Mouse (Mus musculus) retina, postnatal 7 days (tissue): ENCODE results near the gene Masp2.

ENCODE experiments used
- DNase-seq: peaks from one replicate; pipeline ENCODE4 v3.0.0-alpha.2; 2012; ENCODE audit warnings: low read depth, low spot score

Masp2 gene

DNA sequence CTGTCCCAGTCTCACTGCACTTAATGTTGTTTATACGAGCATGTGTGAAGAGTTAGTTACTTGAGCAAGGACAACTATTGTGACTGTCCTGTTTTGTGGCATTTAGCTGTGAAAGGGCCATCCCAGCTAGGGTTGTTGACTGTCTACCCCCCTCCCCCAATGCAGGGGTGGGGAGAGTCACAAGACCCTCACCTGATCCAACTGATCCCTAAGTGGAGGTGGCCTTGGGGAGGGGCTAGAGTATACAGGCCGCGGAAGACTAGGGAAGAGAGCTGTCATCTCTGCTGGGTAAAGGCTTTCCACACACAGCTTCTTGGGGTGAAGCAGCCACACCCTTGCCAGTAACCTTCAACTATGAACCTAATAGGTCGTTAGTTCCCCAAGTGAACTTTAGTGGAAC lies 2.0 kb upstream of the Masp2 start:
- no peak for DNase-seq

GRCm38 (mm10) chr4:148601871-148602270 lies 483 bp upstream of the Masp2 start:
- no peak for DNase-seq

GRCm38 (mm10) chr4:148603376-148604139 lies 1.2 kb downstream of the Masp2 start:
- no peak for DNase-seq

DNA sequence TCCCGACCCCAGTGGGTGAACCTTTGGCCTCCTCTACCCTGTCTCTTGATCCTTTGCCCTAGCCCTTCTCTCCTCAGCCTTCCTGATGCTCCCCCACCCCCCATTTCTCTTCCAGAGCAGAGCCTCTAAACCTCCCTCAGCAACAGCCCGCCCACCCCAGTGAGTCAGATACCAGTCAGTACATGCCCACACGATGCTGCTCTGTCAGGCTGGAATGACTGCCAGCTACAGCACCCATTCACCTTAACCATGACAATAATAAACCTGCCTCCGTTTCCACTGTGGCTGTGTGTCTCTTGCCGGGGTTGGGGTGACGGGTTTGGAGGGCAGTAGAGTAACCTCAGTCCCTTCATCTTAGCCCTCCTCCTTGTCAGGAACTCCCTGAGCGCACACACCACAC lies 1.8 kb downstream of the Masp2 start:
- no peak for DNase-seq

DNA sequence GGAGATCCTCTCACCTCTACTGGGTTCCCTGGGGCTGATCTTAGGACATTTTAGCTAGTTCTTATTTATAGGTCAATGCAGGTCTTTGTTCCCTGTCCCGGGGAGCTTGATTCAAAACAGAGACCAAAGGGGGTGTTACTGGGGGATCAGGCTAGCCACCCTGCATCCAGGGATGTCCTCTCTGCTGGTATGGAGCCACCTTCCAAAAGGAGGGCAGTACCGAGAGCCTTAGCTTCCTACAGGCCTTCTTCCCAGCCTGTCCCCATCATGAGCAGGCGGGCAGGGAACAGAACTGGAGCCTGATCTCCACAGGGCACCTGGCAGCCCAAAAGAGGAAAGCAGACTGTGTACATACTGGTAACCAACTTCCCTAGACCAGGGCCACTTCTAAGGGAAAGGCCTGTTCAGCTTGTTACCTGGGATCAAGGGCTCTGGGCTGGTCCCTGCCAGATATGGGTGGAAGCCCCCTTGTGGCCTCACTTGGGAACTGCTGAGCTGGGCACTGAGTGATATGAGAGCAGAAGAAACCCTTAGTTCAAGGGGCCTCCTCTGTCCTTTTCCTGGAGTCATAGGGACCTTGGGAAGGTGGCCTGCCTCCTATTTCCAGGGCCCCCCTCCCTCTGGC lies 2.3 kb downstream of the Masp2 start:
- DNase-seq, result peak; percentile 50

DNA sequence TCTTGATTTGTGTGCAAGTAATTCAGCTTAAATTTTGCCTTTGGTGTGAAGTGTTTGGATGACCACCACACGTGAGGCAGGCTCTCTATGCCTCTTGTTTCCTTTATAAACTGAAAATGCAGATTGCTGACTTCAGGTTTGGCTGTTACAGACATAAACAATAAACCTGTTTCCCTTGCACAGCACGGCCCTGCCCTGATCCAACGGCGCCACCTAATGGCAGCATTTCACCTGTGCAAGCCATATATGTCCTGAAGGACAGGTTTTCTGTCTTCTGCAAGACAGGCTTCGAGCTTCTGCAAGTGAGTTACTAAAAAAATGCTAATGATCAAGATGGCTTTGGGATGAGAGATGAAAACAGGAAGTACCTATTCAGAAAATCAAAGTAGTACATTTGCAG lies 5.4 kb downstream of the Masp2 start:
- peak; percentile 44 for DNase-seq

GRCm38 (mm10) chr4:148609805-148610204 lies 7.5 kb downstream of the Masp2 start:
- no peak for DNase-seq

GRCm38 (mm10) chr4:148610631-148611364 lies 8.4 kb downstream of the Masp2 start:
- DNase-seq, result no peak

- no peak for DNase-seq
These were observed 10.2 kb downstream of the Masp2 start for GRCm38 (mm10) chr4:148612557-148612956.

GRCm38 (mm10) chr4:148613738-148614137 lies 11.4 kb downstream of the Masp2 start:
- no peak for DNase-seq

DNA sequence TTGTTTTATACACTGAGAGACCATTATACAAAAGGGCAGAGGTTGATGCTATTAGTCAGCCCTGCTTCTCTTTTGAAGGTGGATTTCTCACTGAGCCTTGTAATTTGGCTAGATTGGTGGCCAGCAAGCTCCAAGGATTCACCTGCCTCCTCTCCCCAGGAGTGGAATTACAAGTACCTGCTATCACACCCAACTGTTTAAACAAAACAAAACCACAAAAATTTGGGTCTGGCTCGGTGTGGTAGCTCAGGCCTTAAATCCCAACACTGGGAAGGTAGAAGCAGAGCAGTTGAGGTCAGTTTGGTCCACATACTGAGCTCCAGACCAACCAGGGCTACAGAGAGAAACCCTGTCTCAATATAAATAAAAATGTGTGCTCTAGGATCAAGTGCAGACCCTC lies 17.5 kb downstream of the Masp2 start:
- no peak for DNase-seq

DNA sequence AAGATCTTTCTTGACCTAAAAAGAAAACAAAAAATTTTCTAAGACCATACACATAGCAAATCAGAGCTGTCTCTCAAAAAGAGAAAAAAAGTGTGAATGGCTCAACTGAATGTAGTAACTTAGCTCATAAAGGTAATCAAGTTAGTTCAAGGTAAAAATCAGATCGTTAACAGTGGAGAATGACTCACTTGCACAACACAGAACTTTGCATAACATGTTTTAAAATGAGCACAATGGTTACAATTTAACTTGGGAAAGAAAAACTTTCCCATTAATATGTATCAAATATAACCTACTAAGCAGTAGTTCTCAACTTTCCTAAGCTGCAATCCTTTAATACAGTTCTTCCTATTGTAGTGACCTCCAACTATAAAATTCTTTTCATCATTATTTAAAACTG lies 18.4 kb downstream of the Masp2 start:
- DNase-seq, result no peak

DNA sequence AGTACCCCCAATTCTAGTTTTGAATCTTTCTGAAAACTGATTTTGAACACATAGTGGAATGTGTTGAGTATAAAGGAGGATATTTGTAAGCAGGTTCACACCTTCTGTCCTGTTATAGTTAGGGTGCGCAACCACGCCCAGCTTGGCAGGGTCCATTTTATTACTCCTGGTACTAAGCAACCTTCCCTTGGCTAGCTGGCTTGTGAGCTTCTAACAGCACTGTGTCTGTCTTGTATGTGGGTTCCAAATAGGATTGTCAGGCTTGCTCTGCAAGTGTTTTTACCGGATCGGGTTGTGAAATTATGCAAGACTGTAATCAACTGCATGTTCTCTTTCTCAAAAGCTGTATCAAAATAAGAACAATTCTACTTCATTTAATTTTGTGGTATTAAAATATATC lies 20.1 kb downstream of the Masp2 start:
- no peak for DNase-seq

GRCm38 (mm10) chr4:148623609-148624008 lies 21.3 kb downstream of the Masp2 start:
- no peak for DNase-seq

- no peak for DNase-seq
These were observed 22.7 kb downstream of the Masp2 start for GRCm38 (mm10) chr4:148625010-148625409.

- no peak for DNase-seq
These were observed 23.6 kb downstream of the Masp2 start for GRCm38 (mm10) chr4:148625756-148626622.

GRCm38 (mm10) chr4:148626623-148627185 lies 24.4 kb downstream of the Masp2 start, which contains the start of gene Tardbp:
Gene Tardbp (minus strand): TSS chr4:148627019.
- DNase-seq, result peak; percentile 91

DNA sequence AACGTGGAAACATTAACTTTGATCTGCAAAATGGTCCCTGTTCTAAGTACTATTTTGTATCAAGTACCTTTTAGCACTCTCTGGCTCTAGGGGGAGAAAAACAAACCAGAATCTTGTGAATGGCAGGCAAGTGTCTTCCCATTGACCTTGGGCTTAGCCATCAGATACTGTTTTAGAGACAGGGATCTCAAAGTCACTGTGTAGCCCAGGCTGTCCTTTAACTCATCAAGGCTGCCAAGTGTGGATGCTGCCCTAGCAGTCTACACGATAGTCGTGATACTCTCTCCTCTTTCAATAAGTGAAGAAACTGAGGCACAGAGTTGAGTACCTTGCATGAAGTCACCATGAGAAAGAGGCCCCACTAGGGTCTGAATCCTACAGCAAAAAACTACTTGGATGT lies 24.9 kb downstream of the Masp2 start:
- DNase-seq, result no peak

DNA sequence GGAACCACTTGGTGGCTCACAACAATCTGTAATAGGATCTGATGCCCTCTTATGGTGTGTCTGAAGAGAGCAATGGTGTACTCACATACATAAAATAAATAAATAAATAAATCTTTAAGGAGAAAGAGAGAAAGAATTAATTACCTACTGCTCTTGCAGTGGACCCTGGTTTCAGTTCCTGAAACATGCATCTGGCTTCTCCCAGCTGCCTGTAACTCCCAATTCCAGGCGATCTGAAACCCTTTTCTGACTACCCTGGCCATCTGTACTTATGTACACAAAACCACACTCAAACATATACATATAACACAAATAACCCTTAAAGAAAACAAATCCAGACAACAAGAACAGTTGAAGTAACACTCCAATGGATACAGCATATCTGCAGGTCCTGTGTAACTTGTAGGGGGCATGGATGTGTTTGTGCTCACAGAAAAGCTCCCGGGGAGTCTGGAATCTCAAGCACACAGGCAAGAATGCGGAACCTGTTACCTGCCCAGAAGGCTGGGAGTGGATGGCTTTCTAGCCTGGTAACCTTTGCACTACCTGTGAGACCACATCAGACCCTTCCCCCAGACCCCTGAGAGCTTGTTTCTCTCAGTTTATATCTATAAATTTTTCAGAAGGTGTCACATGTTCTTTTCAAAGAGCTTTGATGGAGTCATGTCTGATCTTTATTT lies 29.8 kb downstream of the Masp2 start:
- DNase-seq, result no peak

DNA sequence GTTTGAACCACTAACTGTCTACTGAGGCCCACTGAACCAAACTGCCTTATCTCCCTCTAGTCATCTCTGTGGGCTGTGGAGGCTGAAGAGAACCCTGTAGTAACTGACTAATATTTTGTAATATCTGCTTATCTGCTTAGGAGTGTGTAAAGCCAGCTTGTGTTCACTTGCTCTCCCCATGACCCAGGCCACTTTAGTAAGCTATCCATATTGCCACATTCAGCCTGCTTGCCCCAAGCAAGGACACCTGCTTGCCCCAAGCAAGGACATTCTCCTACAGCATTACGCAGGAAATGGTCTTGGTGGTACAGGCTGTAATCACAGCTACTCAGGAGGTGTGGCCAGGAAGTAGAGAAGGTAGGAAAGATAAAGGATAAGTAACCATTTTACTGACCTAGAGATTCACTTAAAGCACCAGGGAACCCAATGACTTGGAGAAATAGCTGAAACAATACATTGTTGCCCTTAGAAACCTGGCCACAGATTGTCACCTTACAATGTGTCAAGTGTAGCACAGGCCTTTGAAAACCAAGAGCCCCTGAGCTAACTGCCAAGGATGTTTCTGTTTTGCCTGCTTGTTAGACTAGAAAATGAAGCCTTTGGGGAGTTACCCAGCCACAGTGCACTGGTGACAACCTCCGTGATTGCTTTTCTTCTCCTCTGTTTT lies 31.2 kb downstream of the Masp2 start:
- no peak for DNase-seq
